Mouse (Mus musculus): ENCODE measurements around the gene Ncor2.

DNA sequence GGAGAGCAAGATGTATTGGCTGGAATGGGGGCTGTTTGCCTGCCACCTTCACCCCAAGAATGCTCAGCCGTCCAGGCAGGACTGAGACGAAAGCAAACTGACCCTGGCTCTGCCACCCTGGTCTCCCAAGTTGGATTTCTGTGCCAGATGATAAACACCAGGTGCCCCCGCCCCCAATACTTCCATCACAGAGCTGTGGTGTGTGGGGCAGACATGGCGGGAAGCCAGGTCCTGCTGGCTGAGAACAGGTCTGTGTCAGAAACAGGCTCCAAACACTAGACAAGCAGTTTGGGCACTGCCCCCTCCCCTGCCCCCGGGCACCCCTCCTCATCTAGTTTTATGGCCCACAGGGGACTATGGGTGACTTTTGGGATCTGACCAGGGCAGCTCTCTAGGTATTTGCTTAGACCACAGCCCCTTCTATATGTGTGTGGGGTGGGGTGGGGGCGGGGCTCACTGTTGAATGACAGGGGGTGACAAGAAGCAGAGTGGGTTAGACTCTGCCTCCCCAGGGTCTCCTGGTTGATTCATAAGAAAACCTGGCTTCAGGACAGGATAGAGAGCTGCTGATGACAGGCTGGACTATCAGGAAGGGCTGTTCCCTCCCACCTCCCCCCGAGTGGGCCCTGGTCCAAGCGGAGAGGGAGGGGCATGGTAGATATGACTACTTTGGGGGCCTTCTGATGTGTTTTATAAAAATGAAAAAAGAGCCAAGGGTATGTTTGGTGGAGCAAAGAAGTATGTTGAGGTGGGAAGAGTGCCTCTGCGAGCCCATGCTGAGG lies 173.0 kb downstream of the Ncor2 start:
- no peak for TF ChIP-seq POLR2A (IDR thresholded peaks at IDR 0.05; ENCODE audit: control insufficient read depth in 1 of 2, insufficient read depth in 1 of 2, low read depth in 1 of 2, low read length in 2 of 2, poor library complexity in 1 of 2)
- TF ChIP-seq USF2 (IDR thresholded peaks at IDR 0.05; ENCODE audit: borderline replicate concordance in 1 of 2, insufficient read depth in 1 of 2, low read depth in 1 of 2, low read length in 2 of 2) = no peak
- TF ChIP-seq ELF1 (IDR thresholded peaks at IDR 0.05; ENCODE audit: low read depth, low read length) = no peak
- no peak for TF ChIP-seq MXI1 (IDR thresholded peaks at IDR 0.05; ENCODE audit: low read depth, low read length)
